Mouse (Mus musculus) heart, embryonic 15.5 days (tissue): ENCODE measurements around the gene Prr12. TPM values are rescaled to one million over a fixed set of nuclear protein-coding genes. Genes with fewer than 3 reads are reported as not detected.

Source experiments
- ATAC-seq: fragments of 200-750 bp; cut with Nextera tagmentation; replicated peaks from 2 replicates; pipeline ENCODE4 v1.8.0; 2017; ENCODE audit warnings: low read depth, moderate TSS enrichment; ENCODE audit not compliant: insufficient number of reproducible peaks, insufficient read depth, low FRiP score
- H3K27ac ChIP-seq: fragments of 300-500 bp; sonication (generic); 2 replicates; pipeline ENCODE4 v1.5.1; 2015; ENCODE audit warnings: mild to moderate bottlenecking, inconsistent platforms
- H3K27me3 ChIP-seq: fragments of 300-500 bp; sonication (generic); 2 replicates; pipeline ENCODE4 v1.6.1; 2015; ENCODE audit warnings: inconsistent platforms
- H3K36me3 ChIP-seq: fragments of 300-500 bp; sonication (generic); 2 replicates; pipeline ENCODE4 v1.6.1; 2015; ENCODE audit warnings: mild to moderate bottlenecking, inconsistent platforms
- H3K4me1 ChIP-seq: fragments of 300-500 bp; sonication (generic); replicated peaks from 2 replicates; pipeline ENCODE4 v1.6.1; 2015; ENCODE audit warnings: inconsistent platforms
- H3K4me2 ChIP-seq: fragments of 300-500 bp; sonication (generic); 2 replicates; pipeline ENCODE4 v1.6.1; 2015; ENCODE audit warnings: inconsistent platforms, mild to moderate bottlenecking, moderate library complexity
- H3K4me3 ChIP-seq: fragments of 300-500 bp; sonication (generic); 2 replicates; pipeline ENCODE4 v1.5.1; 2015; ENCODE audit warnings: mild to moderate bottlenecking, inconsistent platforms
- H3K9ac ChIP-seq: fragments of 300-500 bp; sonication (generic); 2 replicates; pipeline ENCODE4 v1.6.1; 2015; ENCODE audit warnings: mild to moderate bottlenecking, inconsistent platforms
- H3K9me3 ChIP-seq: fragments of 300-500 bp; sonication (generic); replicated peaks from 2 replicates; pipeline ENCODE4 v1.6.1; 2016; ENCODE audit warnings: inconsistent platforms
- WGBS: fragments of 180-500 bp; shearing (Covaris S2); methylation state at CpG from one replicate; pipeline ENCODE4 v1.1.7; 2015; ENCODE audit warnings: mixed read lengths; 5-methylcytosine and 5-hydroxymethylcytosine counted together
- polyA plus RNA-seq: library from polyadenylated mRNA; unstranded; fragments of >200 nt; fragmentation: Nextera tagmentation; extraction: Ambion mirVana; gene quantifications from 2 replicates; pipeline ENCODE4 v1.2.1, GENCODE M21; 2015

Gene Prr12
- polyA plus RNA-seq, 1 experiment from 2014 or later = 5.0 TPM

DNA sequence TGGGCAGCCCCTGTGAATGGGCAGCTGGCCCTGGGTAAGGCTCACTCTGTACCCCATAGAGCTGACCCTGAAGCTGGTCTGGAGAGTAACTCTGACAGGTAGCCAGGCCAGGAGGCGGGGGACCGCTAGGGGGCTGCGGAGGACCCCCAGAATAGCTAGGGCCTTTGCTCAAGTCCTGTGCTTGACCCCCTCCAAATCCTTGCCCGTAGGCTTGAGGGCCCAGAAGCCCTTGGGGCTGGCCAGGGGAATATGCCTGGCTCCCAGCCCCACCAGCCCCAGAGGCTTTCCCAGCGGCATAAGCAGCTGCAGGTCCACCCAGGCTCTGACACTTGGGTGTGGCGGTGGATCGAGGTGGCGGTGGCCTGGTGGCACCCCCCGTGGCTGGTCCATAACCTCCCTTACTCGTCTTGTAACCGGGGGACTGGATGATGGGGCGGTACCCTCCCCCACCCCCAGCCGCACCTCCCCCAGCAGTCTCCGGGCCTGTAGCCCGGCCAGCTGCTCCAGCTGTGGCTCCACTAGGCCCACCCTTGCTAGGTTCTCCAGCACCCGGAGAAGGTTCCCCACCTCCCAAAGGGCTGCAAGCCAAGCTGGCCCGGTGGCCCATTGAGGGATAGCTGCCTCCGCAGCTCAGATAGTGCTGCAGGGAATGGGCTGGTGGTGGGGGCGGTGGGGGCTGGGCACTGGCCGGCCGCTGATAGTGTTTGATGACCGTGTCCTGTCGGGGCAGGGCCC lies 3.6 kb downstream of the Prr12 start:
- Histone ChIP-seq H3K9me3 (no peaks in the 10 kb centered on the region), H3K27ac (no peak overlapping the region), H3K4me1 (peaks cover 22% of the 10 kb centered on the region), H3K9ac (no peak overlapping the region), H3K4me3 (no peak overlapping the region), H3K27me3 (no peaks in the 10 kb centered on the region), H3K4me2 (no peak overlapping the region), H3K36me3 (peaks cover 63% of the 10 kb centered on the region)
- WGBS = 91% methylated on average over 23 of the region's 23 CpGs
- no peak for ATAC-seq

DNA sequence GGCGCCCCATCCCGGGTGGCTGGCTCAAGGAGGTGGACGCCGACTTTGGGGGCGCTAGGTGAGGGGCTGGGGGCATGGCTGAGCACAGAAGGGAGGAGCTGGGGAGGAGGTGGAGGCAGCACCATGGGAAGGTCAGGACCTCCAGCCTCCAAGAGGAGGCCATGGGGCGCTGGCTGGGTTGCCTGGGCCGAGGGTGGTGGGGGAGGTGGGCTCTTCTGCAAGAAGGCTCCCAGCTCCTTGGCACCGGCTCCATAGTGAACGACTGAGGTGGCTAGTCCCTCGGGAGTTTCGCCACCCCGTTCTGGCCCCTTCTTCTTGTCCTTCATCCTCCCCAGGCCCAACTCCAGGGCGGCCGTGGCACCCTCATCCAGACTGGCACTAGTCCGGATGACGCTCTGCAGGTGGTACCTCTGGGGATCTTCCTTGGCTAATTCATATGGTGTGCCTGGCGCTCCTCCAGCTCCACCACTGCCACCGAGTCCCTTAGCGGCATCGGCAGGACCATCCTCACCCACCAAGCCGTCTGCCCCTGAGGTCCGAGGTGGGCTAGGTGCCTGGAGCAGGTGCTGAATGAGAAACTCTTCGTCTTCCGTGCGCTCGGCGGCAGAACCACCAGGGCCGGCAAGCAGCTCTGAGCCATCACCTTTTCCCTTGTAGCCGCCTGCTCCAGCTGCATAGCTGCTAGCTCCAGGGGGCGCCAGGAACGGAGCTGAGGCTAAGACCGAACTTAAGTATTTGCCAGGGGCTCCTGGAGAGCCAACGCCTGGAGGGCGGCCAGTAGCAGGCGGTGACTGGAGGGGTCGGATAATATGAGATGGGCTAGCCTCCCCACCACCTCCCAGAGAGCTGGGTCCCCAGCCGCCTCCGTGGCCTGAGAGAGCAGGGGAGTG lies 4.4 kb downstream of the Prr12 start:
- peaks cover 17% of the 10 kb centered on the region for H3K4me1 ChIP-seq
- no peak overlapping the region for H3K27ac ChIP-seq
- WGBS = 91% methylated on average over 38 of the region's 38 CpGs
- no peak overlapping the region for H3K4me2 ChIP-seq
- no peak overlapping the region for H3K9ac ChIP-seq
- H3K36me3 ChIP-seq = peaks cover 71% of the 10 kb centered on the region
- H3K4me3 ChIP-seq = no peak overlapping the region
- H3K9me3 ChIP-seq = no peaks in the 10 kb centered on the region
- H3K27me3 ChIP-seq = no peaks in the 10 kb centered on the region
- ATAC-seq = no peak

DNA sequence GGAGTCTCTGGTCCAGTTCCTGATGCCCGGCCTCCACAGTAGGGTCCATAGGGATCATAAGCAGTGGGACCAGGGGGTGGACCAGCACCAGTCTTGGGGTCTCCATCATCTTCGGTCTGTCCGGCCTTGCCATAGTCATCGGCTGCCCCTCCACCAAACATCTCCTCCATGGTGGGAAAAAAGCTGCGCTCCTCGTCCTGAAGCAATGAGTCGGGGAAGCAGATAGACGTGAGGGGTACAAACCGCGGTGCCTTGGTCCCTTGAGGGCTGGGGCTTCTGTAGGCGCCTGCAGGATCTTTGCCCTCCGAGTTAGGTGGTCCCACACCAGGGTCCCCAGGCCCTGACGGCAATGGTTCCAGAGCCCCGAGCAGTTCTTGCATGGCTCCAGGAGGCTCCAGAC lies 5.2 kb downstream of the Prr12 start:
- Histone ChIP-seq H3K4me1 (peaks cover 17% of the 10 kb centered on the region), H3K9ac (no peak overlapping the region), H3K27ac (no peak overlapping the region), H3K9me3 (no peaks in the 10 kb centered on the region), H3K4me3 (no peak overlapping the region), H3K36me3 (peaks cover 79% of the 10 kb centered on the region), H3K27me3 (no peaks in the 10 kb centered on the region), H3K4me2 (no peak overlapping the region)
- WGBS = 98% methylated on average over 14 of the region's 14 CpGs
- ATAC-seq = no peak

DNA sequence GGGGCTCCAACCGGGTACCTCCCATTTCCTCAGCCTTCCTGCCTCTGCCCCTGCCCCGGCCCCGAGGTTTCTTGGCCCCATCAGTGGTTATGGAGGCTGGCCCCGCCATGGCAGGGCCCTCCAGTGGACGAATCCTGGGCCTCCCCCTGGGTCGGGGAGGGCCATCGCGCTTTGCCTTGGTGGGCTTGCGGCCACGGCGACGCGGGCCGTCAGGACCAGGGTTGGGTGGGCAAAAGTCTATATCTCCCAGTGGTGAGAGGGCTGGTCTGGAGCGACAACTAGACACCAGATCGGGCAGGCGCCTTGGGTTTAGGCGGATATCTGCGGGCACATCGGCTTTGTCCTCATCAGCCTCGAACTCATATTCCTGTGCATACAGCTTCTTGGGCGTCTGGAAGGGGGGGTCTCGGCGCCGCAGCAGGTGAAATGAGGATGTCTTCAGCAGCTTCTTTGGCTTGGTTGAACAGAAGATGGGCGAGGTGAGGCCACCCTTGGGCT lies 5.8 kb downstream of the Prr12 start:
- no peaks in the 10 kb centered on the region for H3K9me3 ChIP-seq

DNA sequence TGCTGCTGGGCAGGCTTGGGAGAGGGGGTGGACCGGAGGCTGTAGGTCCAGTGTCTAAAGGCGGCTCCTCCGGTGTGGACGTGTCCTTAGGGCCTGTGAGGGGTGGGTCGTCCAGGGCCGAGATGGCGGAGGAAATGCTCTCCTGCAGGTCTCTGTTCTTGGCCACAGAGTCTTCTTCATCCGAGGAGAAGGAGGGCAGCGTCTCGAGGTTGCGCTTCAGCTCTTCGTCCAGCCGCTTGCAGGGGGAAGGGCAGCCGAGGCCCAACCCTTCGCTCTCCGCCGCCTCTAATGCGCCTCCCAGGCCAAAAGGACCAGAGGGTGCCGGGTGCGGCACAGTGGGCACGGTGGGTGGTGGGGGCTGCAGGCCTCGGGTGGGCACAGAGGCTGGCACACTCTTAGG lies 6.9 kb downstream of the Prr12 start:
- Histone ChIP-seq H3K27ac (no peak overlapping the region), H3K4me2 (no peak overlapping the region), H3K27me3 (no peaks in the 10 kb centered on the region), H3K4me1 (peaks cover 3% of the 10 kb centered on the region), H3K9ac (no peak overlapping the region), H3K36me3 (peaks cover 96% of the 10 kb centered on the region), H3K4me3 (no peak overlapping the region), H3K9me3 (no peaks in the 10 kb centered on the region)
- ATAC-seq = no peak
- WGBS = 94% methylated on average over 22 of the region's 22 CpGs

More for the DNA sequence above, 5.8 kb downstream of the Prr12 start:
- Histone ChIP-seq H3K4me2 (no peak overlapping the region), H3K27me3 (no peaks in the 10 kb centered on the region), H3K4me1 (peaks cover 14% of the 10 kb centered on the region), H3K4me3 (no peak overlapping the region), H3K36me3 (peaks cover 85% of the 10 kb centered on the region), H3K9ac (no peak overlapping the region), H3K27ac (no peak overlapping the region)
- no peak for ATAC-seq
- 93% methylated on average over 26 of the region's 26 CpGs for WGBS

DNA sequence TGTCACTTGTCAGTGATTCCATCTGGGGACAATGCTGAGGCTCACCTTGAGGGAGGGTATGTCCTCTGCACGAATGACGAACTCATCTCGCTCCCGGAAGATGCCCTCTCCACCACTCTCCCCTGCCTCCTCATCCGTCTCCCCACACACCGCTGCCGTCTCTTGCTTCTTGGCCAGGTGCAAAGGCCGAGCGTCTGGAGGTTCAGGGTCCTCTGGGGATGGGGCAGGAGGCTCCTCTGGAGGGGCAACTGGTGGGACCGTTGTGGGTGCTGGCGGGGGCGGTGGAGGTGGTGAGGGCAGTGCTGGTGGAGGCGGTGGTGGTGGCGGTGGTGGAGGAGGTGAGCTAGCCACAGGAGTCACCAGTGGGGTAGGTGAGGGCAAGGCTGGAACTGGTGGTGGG lies 9.4 kb downstream of the Prr12 start:
- Histone ChIP-seq H3K27me3 (no peaks in the 10 kb centered on the region), H3K4me3 (no peak overlapping the region), H3K4me1 (no peaks in the 10 kb centered on the region), H3K9me3 (no peaks in the 10 kb centered on the region), H3K27ac (no peak overlapping the region), H3K36me3 (peaks cover 99% of the 10 kb centered on the region), H3K4me2 (no peak overlapping the region), H3K9ac (no peak overlapping the region)
- no peak for ATAC-seq
- WGBS = 95% methylated on average over 14 of the region's 14 CpGs

DNA sequence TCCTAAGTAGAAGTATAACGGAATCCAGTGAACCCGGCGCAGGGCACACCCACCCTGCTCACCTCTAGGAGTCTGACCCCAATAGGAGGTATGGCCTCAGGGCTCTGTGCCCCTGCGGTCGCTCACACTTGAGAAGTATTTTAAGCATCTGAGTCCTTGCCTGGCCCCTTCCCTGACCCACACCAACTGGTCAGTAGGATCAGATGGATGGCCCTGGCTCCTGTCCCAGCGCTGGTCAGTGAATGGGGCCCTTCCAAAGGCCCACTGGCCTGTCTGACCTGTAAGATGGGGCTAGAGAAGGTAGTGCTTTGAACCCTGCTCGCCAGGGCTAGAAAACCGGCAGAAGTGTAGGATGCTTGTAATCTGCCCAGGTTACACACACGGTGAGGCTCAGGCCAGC lies 11.8 kb downstream of the Prr12 start:
- Histone ChIP-seq H3K4me1 (no peaks in the 10 kb centered on the region), H3K27ac (no peak overlapping the region), H3K4me2 (no peak overlapping the region), H3K27me3 (no peaks in the 10 kb centered on the region), H3K9ac (no peak overlapping the region), H3K9me3 (no peaks in the 10 kb centered on the region), H3K36me3 (peaks cover 97% of the 10 kb centered on the region), H3K4me3 (no peak overlapping the region)
- ATAC-seq = no peak
- 88% methylated on average over 9 of the region's 9 CpGs for WGBS

DNA sequence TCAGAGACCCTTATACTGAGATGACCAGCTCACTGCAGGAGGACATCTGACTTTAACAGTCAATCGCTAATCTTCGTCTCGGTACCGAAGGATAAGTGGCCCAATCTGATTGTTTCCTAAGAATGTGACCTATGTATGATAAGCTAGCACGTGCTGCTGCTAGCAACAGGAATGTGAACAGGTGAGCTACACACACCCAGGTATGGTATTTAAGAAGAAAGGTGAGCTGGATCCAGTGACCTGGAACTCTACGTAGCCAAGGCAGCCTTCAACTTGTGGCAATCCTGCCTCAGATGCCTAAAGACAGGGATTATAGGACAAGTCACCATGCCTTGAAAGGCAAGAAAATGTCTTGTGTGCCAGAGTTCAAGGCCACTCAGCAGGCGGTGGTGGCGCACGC lies 14.3 kb downstream of the Prr12 start:
- Histone ChIP-seq H3K4me3 (no peak overlapping the region), H3K36me3 (peaks cover 97% of the 10 kb centered on the region), H3K4me1 (no peaks in the 10 kb centered on the region), H3K9me3 (no peaks in the 10 kb centered on the region), H3K27me3 (no peaks in the 10 kb centered on the region), H3K9ac (no peak overlapping the region), H3K4me2 (no peak overlapping the region), H3K27ac (no peak overlapping the region)
- WGBS = 95% methylated on average over 9 of the region's 9 CpGs
- ATAC-seq = no peak

DNA sequence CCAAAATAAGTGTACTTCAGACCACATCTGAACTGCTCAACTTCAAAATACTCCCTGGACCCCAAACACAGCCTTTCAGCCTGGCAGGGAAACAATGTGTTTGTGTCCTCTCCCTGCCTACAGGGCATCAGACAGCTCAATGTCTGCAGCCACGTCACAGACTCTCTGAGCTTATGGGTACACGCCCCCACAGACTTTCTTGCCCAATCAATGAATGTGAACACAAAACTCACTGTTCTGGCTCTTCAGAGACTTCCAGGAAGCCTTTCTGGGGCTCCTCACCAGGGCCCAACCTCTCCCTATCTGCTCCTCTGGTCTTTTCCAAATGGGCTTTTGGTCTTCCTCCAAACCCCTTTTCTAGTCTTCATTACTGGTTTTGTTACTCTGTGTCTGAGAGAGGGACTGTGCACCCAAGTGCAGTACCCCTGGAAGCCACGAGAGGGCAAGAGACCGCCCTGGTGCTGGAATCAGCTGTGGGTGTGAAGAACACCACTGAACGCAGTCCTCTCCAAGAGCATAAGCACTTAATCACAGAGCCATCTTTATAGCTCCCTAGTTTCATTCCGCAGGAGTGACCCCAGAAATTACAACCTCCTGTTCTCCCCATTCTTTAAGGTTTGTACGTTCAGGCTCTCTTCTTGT lies 14.8 kb downstream of the Prr12 start:
- no peak overlapping the region for H3K9ac ChIP-seq
- H3K4me3 ChIP-seq = no peak overlapping the region
- H3K4me2 ChIP-seq = no peak overlapping the region
- no peak overlapping the region for H3K27ac ChIP-seq
- no peaks in the 10 kb centered on the region for H3K4me1 ChIP-seq
- H3K9me3 ChIP-seq = no peaks in the 10 kb centered on the region
- H3K27me3 ChIP-seq = no peaks in the 10 kb centered on the region
- peaks cover 97% of the 10 kb centered on the region for H3K36me3 ChIP-seq
- 71% methylated on average over 7 of the region's 7 CpGs for whole genome bisulfite sequencing
- ATAC-seq = no peak

DNA sequence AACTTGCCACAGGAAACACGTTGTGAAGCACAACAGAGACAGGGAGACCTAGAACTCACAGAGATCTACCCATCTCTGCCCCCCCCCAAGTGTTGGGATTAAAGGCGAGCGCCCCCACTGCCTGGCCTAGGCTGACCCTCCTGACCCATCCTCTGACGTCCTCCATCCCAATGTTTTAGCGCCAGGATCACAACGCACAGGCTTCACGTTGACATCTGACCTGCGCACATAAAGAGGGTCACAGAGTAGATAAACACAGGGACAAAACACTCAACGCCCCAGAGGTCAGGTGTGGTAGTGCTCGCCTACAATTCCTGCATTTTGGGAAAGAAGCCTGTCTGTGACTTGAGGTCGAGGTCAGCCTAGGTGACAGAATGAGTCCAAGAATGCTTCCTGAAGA lies 16.0 kb downstream of the Prr12 start:
- no peak overlapping the region for H3K4me3 ChIP-seq
- no peak for ATAC-seq
- H3K27ac ChIP-seq = no peak overlapping the region
- no peaks in the 10 kb centered on the region for H3K27me3 ChIP-seq
- no peaks in the 10 kb centered on the region for H3K4me1 ChIP-seq
- H3K9me3 ChIP-seq = no peaks in the 10 kb centered on the region
- H3K9ac ChIP-seq = no peak overlapping the region
- 87% methylated on average over 11 of the region's 11 CpGs for WGBS
- H3K36me3 ChIP-seq = peaks cover 97% of the 10 kb centered on the region
- no peak overlapping the region for H3K4me2 ChIP-seq

DNA sequence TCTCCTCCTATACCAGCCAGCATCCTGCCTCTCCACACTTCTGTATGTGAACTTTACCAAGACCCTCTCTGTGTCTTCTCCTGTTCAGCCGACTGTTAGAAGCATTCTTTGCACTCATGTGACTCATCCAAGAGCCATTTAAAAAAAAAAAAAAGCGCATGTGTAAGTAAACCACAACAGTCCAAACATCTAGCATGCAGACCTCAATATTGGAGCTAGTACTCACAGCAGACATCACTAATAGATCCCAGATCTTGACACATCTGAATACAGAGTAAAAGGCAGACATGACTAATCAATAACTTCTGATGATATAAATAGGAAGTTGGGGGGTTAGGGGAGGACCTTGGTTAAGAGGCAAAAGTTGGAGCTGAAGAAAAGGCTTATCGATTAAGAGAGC lies 17.1 kb downstream of the Prr12 start:
- no peaks in the 10 kb centered on the region for H3K9me3 ChIP-seq
- peaks cover 97% of the 10 kb centered on the region for H3K36me3 ChIP-seq
- H3K27ac ChIP-seq = no peak overlapping the region
- no peak overlapping the region for H3K4me2 ChIP-seq
- no peak overlapping the region for H3K9ac ChIP-seq
- ATAC-seq = no peak
- no peak overlapping the region for H3K4me3 ChIP-seq
- no peaks in the 10 kb centered on the region for H3K27me3 ChIP-seq
- WGBS = 82% methylated on average over 3 of the region's 3 CpGs
- no peaks in the 10 kb centered on the region for H3K4me1 ChIP-seq
